Mouse (Mus musculus) brain, embryonic 18.5 days (tissue): ENCODE measurements around the gene Lgr4.

ENCODE experiments used
- DNase-seq: peaks from one replicate; pipeline ENCODE4 v3.0.0-alpha.2; 2012; ENCODE audit warnings: low read depth, low spot score

The Lgr4 gene

GRCm38 (mm10) chr2:109921298-109922035 is 4.0 kb downstream of the Lgr4 start:
- DNase-seq, result no peak

- no peak for DNase-seq
These were observed 4.9 kb downstream of the Lgr4 start for GRCm38 (mm10) chr2:109922306-109922705.

DNA sequence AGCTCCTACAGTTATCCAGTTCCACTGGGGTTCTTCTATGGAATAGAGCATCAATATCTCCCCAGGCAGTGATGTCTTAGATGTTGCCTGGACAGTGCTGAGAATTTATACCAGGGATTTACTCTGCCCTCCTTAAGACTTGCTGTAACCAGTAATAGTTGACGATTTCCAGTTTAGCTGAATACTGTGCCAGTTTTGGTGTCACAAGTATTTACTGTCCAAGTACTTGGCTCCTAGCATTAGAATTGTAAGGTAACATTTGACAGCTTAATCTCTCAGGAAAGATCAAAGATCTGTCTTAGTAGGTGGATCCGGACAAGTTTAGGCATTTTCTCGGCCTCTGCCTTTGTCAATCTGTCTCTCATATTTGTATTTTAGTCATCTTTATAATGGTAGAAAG is 5.6 kb downstream of the Lgr4 start:
- DNase-seq, result no peak

DNA sequence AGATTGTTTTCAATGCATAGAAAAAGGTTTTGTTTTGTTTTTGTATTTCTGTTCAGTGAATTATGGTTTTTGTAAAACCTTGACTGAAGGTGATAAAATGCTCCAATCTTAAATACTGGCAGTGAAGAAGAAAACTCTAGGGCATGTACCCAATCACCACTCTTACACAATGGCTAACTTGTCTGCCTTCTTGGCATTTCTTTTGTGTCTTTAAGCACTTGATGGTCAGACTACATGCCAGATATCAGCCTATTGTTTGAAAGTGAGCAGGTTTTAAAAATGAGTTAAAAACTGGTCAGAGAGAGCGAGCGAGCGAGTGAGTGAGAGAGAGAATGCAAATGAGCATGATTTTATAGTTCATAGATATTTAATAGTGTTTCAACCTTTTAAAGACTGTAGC is 6.5 kb downstream of the Lgr4 start:
- no peak for DNase-seq

DNA sequence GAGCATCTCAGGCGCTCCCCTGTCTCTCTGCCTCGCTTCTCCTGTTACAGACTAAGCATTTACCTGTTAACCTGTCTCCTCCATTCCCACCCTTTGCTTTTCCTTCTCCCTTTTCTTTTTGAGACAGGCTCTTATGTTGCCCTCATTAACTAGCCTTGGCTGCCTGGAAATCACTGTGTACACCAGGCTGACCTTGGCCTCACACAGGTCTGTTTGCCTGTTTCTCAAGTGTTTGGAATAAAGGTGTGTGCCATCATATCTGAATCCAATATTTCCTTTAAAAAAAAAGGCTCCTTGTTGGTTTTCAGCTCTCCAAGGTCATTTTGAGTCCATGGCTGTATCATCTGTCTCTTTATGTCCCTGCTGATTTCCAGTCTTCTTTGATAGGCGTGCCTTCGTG is 9.5 kb downstream of the Lgr4 start:
- DNase-seq, result no peak

DNA sequence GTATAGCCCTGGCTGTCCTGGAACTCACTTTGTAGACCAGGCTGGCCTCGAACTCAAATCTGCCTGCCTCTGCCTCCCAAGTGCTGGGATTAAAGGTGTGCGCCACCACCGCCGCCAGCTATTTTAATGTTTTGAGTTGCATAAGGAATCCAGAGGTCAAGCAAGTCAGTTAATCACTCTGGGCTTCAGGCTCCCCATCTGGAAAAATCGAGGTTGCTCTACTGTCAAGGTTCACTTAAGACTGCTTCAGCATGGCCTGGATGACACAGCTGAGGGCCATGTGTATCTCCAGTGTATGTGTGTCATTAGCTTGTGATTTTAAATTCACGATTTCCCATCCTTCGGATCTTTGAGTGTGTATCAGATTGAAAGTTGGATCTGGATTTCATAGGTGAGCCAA is 10.0 kb downstream of the Lgr4 start:
- DNase-seq, result no peak

GRCm38 (mm10) chr2:109927876-109928275 is 10.4 kb downstream of the Lgr4 start:
- DNase-seq, result no peak

- DNase-seq, result no peak
These were observed 11.3 kb downstream of the Lgr4 start for GRCm38 (mm10) chr2:109928791-109929190.

DNA sequence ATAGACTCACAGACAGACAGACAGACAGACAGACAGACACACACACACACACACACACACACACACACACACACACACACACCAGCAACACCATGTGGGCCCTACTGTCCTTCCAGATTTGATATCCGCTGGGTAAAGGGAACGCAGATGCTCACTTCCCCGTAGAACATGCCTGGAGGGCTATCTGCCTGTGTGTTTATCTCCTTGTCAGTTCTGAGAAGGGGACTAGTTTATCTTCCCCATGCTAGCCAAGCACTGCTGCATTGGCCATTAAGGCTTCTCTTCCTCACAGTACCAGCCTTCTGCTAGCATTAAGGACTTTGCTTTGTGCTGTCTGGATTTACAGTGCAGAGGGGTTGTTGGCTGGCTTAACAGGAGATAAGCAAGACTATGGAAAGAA is 11.8 kb downstream of the Lgr4 start:
- DNase-seq, result no peak

- DNase-seq, result no peak
These were observed 12.9 kb downstream of the Lgr4 start for GRCm38 (mm10) chr2:109930366-109930765.

DNA sequence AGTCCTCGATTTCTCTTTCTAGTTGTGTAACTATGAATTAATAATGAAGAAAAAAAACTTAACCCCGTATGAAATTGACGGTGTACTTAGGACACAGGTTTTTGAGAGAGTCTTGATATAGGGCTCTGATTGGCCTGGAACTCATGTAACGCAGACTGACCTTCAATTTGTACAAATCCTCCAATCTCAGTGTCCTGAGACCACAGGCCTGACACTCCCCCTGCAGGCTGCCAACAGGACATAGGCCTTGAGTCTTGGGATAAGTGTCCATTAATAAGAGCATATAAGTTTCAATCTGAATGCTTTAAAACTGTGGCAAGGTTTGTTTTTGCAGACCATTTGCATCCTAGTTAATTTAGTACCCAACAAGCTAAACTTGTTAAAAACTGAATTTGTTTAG is 13.3 kb downstream of the Lgr4 start:
- DNase-seq, result no peak

- DNase-seq, result no peak
These were observed 14.7 kb downstream of the Lgr4 start for GRCm38 (mm10) chr2:109931978-109932780.

GRCm38 (mm10) chr2:109933151-109933550 is 15.7 kb downstream of the Lgr4 start:
- no peak for DNase-seq

- no peak for DNase-seq
These were observed 16.6 kb downstream of the Lgr4 start for GRCm38 (mm10) chr2:109934086-109934485.

DNA sequence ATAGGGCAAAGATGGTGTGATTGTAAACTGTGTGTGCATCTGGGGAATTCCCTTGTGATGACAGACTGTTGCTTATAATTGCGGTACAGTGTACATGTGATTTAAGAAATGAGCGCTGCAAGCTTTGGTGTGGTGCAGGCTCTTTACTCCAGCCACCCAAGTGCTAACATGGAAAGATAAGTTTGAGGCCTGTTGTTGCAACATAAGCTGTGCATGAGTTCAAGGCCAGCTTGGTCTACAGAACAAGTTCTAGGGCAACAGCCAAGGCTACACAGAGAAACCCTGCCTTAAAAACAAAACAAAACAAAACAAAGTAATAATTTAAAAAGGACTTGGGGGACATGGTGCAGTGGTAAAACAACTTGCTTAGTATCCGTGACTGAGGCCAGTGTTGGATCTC is 17.7 kb downstream of the Lgr4 start:
- DNase-seq, result no peak

DNA sequence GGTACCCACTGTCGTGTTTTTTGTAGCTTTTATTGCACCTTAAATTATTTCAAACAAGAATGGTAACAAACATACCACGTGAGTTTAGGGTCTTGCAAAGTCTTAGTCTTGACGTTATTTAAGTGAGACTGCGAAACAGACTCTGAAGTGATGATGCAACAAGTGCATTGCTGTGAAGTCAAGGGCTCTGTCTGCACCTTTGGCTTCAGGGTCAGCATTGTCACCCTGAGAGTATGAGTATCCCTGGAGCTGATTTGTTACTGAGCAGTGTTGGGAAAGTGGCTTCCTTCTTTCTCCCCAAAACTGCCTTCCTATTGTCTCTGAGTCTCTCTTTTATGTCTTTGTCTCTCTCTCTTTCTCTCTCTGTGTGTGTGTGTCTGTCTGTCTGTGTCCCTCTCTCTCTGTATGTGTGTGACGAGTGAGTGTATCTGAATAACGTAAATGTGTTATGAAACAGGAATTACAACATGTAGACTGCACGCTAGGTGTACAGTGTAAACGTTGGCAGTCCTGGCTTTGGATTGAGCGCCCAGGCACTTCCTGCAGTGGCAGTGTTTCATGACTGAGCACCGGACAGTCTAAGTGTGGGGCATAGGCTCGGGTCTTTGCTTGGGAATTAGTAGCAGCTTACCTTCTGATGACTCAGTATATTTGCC is 18.4 kb downstream of the Lgr4 start:
- DNase-seq, result no peak

GRCm38 (mm10) chr2:109936410-109936755 is 18.9 kb downstream of the Lgr4 start:
- DNase-seq, result no peak

- no peak for DNase-seq
These were observed 24.6 kb downstream of the Lgr4 start for GRCm38 (mm10) chr2:109941973-109942444.

DNA sequence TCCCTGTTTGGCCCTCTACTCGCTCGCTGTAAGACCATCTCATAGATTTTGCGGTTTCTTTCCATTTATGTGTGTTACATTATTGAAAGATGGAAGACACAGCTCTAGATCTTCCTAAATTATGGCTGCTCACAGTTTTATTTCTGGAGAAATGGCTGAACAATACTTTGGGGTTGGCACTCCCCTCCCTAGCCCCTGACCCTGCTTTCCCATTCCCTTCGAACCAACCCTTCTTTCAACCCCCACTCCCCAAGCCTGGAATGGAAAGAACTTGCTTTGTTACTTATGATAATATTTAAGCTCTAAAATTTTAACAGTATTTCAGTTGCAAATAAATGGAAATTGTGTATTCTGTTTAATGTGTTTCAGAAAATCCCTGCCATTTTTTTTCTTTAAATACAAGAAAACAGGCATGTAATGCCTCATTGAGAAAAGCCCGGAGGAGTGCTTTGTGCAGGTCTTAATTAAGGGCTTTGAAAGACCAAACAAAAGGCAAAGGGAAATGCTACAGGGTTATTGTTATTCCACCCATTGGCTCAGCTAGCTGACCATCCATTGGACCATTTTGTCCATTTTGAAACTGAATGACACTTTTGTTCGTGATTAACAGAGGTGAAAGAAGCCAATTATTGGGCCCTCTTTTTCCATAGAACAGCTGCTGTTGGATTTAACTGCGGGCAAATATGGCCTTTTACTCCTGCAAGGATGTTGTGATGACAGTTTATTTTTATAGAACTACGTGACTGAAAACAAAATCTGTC is 25.5 kb downstream of the Lgr4 start:
- DNase-seq, result no peak

GRCm38 (mm10) chr2:109944995-109945394 is 27.5 kb downstream of the Lgr4 start:
- no peak for DNase-seq

GRCm38 (mm10) chr2:109945532-109945931 is 28.1 kb downstream of the Lgr4 start:
- no peak for DNase-seq

DNA sequence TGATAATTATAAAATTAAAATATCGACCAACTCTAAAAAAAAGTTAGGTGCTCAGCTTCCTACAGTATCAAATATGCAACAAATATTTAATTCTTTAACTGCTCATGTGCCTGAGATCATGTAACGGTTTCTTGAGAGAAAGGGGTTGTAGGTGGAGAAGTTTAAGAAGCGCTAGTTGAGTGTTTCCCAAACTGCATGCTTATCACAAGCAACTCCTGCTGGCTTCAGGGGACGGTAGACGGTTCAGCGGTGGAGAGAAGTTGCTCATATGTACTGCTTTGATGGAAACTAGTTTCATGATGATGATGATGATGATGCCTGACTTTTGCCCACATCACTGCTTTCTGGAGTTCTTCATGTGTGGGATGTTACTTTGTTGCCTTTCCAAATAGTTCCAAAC is 29.0 kb downstream of the Lgr4 start:
- DNase-seq, result no peak
